Mouse (Mus musculus) heart, embryonic 11.5 days (tissue): ENCODE results near the gene Eya3. TPM values are rescaled to one million over a fixed set of nuclear protein-coding genes. Genes with fewer than 3 reads are reported as not detected.
A peak's percentile ranks its signal among the peaks of the same experiment; 100 is the strongest.

ENCODE experiments used
- ATAC-seq: fragments of 200-750 bp; cut with Nextera tagmentation; replicated peaks from 2 replicates; pipeline ENCODE4 v1.8.0; 2017; ENCODE audit warnings: moderate library complexity; ENCODE audit not compliant: insufficient number of reproducible peaks, low FRiP score, low TSS enrichment
- H3K27ac ChIP-seq: fragments of 300-500 bp; sonication (generic); 2 replicates; pipeline ENCODE4 v1.5.1; 2014; ENCODE audit warnings: mild to moderate bottlenecking, low read depth, low read length
- H3K27me3 ChIP-seq: fragments of 300-500 bp; sonication (generic); 2 replicates; pipeline ENCODE4 v1.6.1; 2014; ENCODE audit warnings: mild to moderate bottlenecking, low read length, mixed read lengths; ENCODE audit not compliant: control insufficient read depth, insufficient read depth
- H3K36me3 ChIP-seq: fragments of 300-500 bp; sonication (generic); 2 replicates; pipeline ENCODE4 v1.6.1; 2014; ENCODE audit warnings: mild to moderate bottlenecking, low read length, moderate library complexity, mixed read lengths; ENCODE audit not compliant: control insufficient read depth, insufficient read depth
- H3K4me1 ChIP-seq: fragments of 300-500 bp; sonication (generic); 2 replicates; pipeline ENCODE4 v1.6.1; 2014; ENCODE audit warnings: low read length; ENCODE audit not compliant: control insufficient read depth, insufficient read depth
- H3K4me2 ChIP-seq: fragments of 300-500 bp; sonication (generic); 2 replicates; pipeline ENCODE4 v1.6.1; 2014; ENCODE audit warnings: mild to moderate bottlenecking, moderate library complexity
- H3K4me3 ChIP-seq: fragments of 300-500 bp; sonication (generic); 2 replicates; pipeline ENCODE4 v1.5.1; 2014; ENCODE audit warnings: low read depth, low read length
- H3K9ac ChIP-seq: fragments of 300-500 bp; sonication (generic); 2 replicates; pipeline ENCODE4 v1.6.1; 2014; ENCODE audit warnings: mild to moderate bottlenecking, low read depth, low read length, moderate library complexity
- H3K9me3 ChIP-seq: fragments of 300-500 bp; sonication (generic); replicated peaks from 2 replicates; pipeline ENCODE4 v1.6.1; 2016; ENCODE audit warnings: low read length; ENCODE audit not compliant: control insufficient read depth
- WGBS: fragments of 180-500 bp; shearing (Covaris S2); extraction: QIAGEN DNeasy Blood & Tissue Kit; methylation state at CpG from one replicate; pipeline ENCODE4 v1.1.7; 2014; ENCODE audit not compliant: insufficient replicate concordance; 5-methylcytosine and 5-hydroxymethylcytosine counted together
- polyA plus RNA-seq: library from polyadenylated mRNA; unstranded; fragments of >200 nt; fragmentation: Nextera tagmentation; extraction: Ambion mirVana; gene quantifications from 2 replicates; pipeline ENCODE4 v1.2.1, GENCODE M21; 2014

Gene Eya3
- polyA plus RNA-seq, 1 experiment from 2014 or later = 24.4 TPM

GRCm38 (mm10) chr4:132605816-132606215 lies 33.0 kb upstream of the Eya3 start:
- no peak for ATAC-seq
- H3K4me2 ChIP-seq = no peak overlapping the region
- no peak overlapping the region for H3K27ac ChIP-seq
- no peaks in the 10 kb centered on the region for H3K27me3 ChIP-seq
- H3K9me3 ChIP-seq = no peaks in the 10 kb centered on the region
- no peak overlapping the region for H3K4me3 ChIP-seq
- no peak overlapping the region for H3K9ac ChIP-seq
- WGBS = 71% methylated on average over 5 of the region's 5 CpGs
- peaks cover 6% of the 10 kb centered on the region for H3K4me1 ChIP-seq
- H3K36me3 ChIP-seq = no peaks in the 10 kb centered on the region

- Histone ChIP-seq H3K4me1 (peaks cover 6% of the 10 kb centered on the region), H3K27ac (peak overlapping the region; percentile 64), H3K36me3 (no peaks in the 10 kb centered on the region), H3K9ac (no peak overlapping the region), H3K27me3 (no peaks in the 10 kb centered on the region), H3K4me2 (no peak overlapping the region), H3K4me3 (no peak overlapping the region), H3K9me3 (no peaks in the 10 kb centered on the region)
- no peak for ATAC-seq
- 18% methylated on average over 4 of the region's 4 CpGs for WGBS
These were observed 30.6 kb upstream of the Eya3 start for GRCm38 (mm10) chr4:132608147-132608546.

- ATAC-seq = no peak
- 77% methylated on average over 3 of the region's 3 CpGs for WGBS
- Histone ChIP-seq H3K4me3 (no peak overlapping the region), H3K4me1 (peaks cover 6% of the 10 kb centered on the region), H3K27me3 (no peaks in the 10 kb centered on the region), H3K9me3 (no peaks in the 10 kb centered on the region), H3K4me2 (no peak overlapping the region), H3K36me3 (no peaks in the 10 kb centered on the region), H3K9ac (no peak overlapping the region), H3K27ac (no peak overlapping the region)
These were observed 28.3 kb upstream of the Eya3 start for GRCm38 (mm10) chr4:132610301-132610984.

GRCm38 (mm10) chr4:132611320-132611719 lies 27.5 kb upstream of the Eya3 start:
- no peak for ATAC-seq
- no peaks in the 10 kb centered on the region for H3K27me3 ChIP-seq
- H3K9me3 ChIP-seq = 0 out of 2 replicates have a peak, but pooled peaks cover 3% of the 10 kb centered on the region
- H3K4me2 ChIP-seq = no peak overlapping the region
- no peak overlapping the region for H3K9ac ChIP-seq
- no peaks in the 10 kb centered on the region for H3K36me3 ChIP-seq
- H3K4me3 ChIP-seq = no peak overlapping the region
- H3K27ac ChIP-seq = no peak overlapping the region
- peaks cover 6% of the 10 kb centered on the region for H3K4me1 ChIP-seq
- 76% methylated on average over 8 of the region's 8 CpGs for WGBS

- Histone ChIP-seq H3K4me3 (no peak overlapping the region), H3K9ac (no peak overlapping the region), H3K27me3 (no peaks in the 10 kb centered on the region), H3K4me1 (no peaks in the 10 kb centered on the region), H3K36me3 (no peaks in the 10 kb centered on the region), H3K4me2 (no peak overlapping the region), H3K27ac (no peak overlapping the region), H3K9me3 (0 out of 2 replicates have a peak, but pooled peaks cover 3% of the 10 kb centered on the region)
- WGBS = 86% methylated on average over 6 of the region's 6 CpGs
- no peak for ATAC-seq
These were observed 20.9 kb upstream of the Eya3 start for GRCm38 (mm10) chr4:132617873-132618272.

- no peaks in the 10 kb centered on the region for H3K4me1 ChIP-seq
- 0 out of 2 replicates have a peak, but pooled peaks cover 3% of the 10 kb centered on the region for H3K9me3 ChIP-seq
- no peak overlapping the region for H3K4me3 ChIP-seq
- no peak for ATAC-seq
- no peak overlapping the region for H3K9ac ChIP-seq
- no peak overlapping the region for H3K27ac ChIP-seq
- H3K27me3 ChIP-seq = no peaks in the 10 kb centered on the region
- no peak overlapping the region for H3K4me2 ChIP-seq
- 71% methylated on average over 10 of the region's 10 CpGs for WGBS
- H3K36me3 ChIP-seq = no peaks in the 10 kb centered on the region
These were observed 19.9 kb upstream of the Eya3 start for GRCm38 (mm10) chr4:132618850-132619375.

GRCm38 (mm10) chr4:132620134-132620533 lies 18.7 kb upstream of the Eya3 start:
- 85% methylated on average over 4 of the region's 4 CpGs for whole genome bisulfite sequencing
- no peak overlapping the region for H3K4me2 ChIP-seq
- H3K4me3 ChIP-seq = no peak overlapping the region
- H3K36me3 ChIP-seq = no peaks in the 10 kb centered on the region
- H3K27me3 ChIP-seq = no peaks in the 10 kb centered on the region
- H3K9me3 ChIP-seq = 0 out of 2 replicates have a peak, but pooled peaks cover 3% of the 10 kb centered on the region
- H3K4me1 ChIP-seq = no peaks in the 10 kb centered on the region
- H3K9ac ChIP-seq = no peak overlapping the region
- no peak overlapping the region for H3K27ac ChIP-seq
- no peak for ATAC-seq

GRCm38 (mm10) chr4:132621287-132622068 lies 17.3 kb upstream of the Eya3 start:
- Histone ChIP-seq H3K4me3 (no peak overlapping the region), H3K36me3 (no peaks in the 10 kb centered on the region), H3K27ac (no peak overlapping the region), H3K27me3 (no peaks in the 10 kb centered on the region), H3K4me2 (no peak overlapping the region), H3K4me1 (no peaks in the 10 kb centered on the region), H3K9me3 (no peaks in the 10 kb centered on the region), H3K9ac (no peak overlapping the region)
- WGBS = 69% methylated on average over 7 of the region's 7 CpGs
- ATAC-seq = no peak
